Mouse (Mus musculus): ENCODE results near the gene Fcer1g. TPM values are rescaled to one million over a fixed set of nuclear protein-coding genes. Genes with fewer than 3 reads are reported as not detected.

Gene Fcer1g
- polyA plus RNA-seq, 1 experiment from 2014 or later: 83.6 TPM

- Histone ChIP-seq H3K4me3 (ENCODE audit: low read depth, low read length) (no peak overlapping the region), H3K9ac (ENCODE audit: low read depth, low read length) (no peak overlapping the region), H3K27ac (ENCODE audit: low read depth, low read length) (no peak overlapping the region), H3K4me1 (replicated peaks; ENCODE audit: control insufficient read depth, insufficient read depth, low read length) (0 out of 2 replicates have a peak, but pooled peaks cover 1% of the 10 kb centered on the region), H3K27me3 (replicated peaks; ENCODE audit: control insufficient read depth, insufficient read depth, low read length) (no peaks in the 10 kb centered on the region; the same call in 1 of the 2 replicates), H3K4me2 (no peak overlapping the region), H3K9me3 (ENCODE audit: control insufficient read depth, low read length) (no peaks in the 10 kb centered on the region), H3K36me3 (ENCODE audit: control insufficient read depth, insufficient read depth, low read length) (no peaks in the 10 kb centered on the region)
- 57% methylated on average over 7 of the region's 7 CpGs for WGBS
- ATAC-seq (replicated peaks; ENCODE audit: low FRiP score) (no peak; the same call in 1 of the 2 replicates), DNase-seq (ENCODE audit: low spot score) (no peak)
These were observed 29.9 kb downstream of the Fcer1g start for GRCm38 (mm10) chr1:171204249-171204644.

- H3K9me3 ChIP-seq (ENCODE audit: control insufficient read depth, low read length): no peaks in the 10 kb centered on the region
- H3K36me3 ChIP-seq (ENCODE audit: control insufficient read depth, insufficient read depth, low read length): no peaks in the 10 kb centered on the region
- no peak for ATAC-seq (replicated peaks; ENCODE audit: low FRiP score)
- H3K4me3 ChIP-seq (ENCODE audit: low read depth, low read length): no peak overlapping the region
- 48% methylated on average over 11 of the region's 11 CpGs for WGBS
- no peaks in the 10 kb centered on the region for H3K4me1 ChIP-seq (replicated peaks; ENCODE audit: control insufficient read depth, insufficient read depth, low read length)
- no peak overlapping the region for H3K4me2 ChIP-seq
- no peak for DNase-seq (ENCODE audit: low spot score)
- H3K27me3 ChIP-seq (replicated peaks; ENCODE audit: control insufficient read depth, insufficient read depth, low read length): no peaks in the 10 kb centered on the region; the same call in 1 of the 2 replicates
- no peak overlapping the region for H3K9ac ChIP-seq (ENCODE audit: low read depth, low read length)
- H3K27ac ChIP-seq (ENCODE audit: low read depth, low read length): 0 out of 2 replicates have a peak overlapping the region, but pooled peaks have one; percentile 0
These were observed 30.5 kb downstream of the Fcer1g start for GRCm38 (mm10) chr1:171203471-171204248.

GRCm38 (mm10) chr1:171200769-171201168, 33.4 kb downstream of the Fcer1g start:
- ATAC-seq (replicated peaks; ENCODE audit: low FRiP score) (no peak), DNase-seq (ENCODE audit: low spot score) (no peak)
- WGBS: 89% methylated on average over 1 of the region's 1 CpGs
- Histone ChIP-seq H3K4me1 (replicated peaks; ENCODE audit: control insufficient read depth, insufficient read depth, low read length) (no peaks in the 10 kb centered on the region), H3K9ac (ENCODE audit: low read depth, low read length) (no peak overlapping the region), H3K27me3 (replicated peaks; ENCODE audit: control insufficient read depth, insufficient read depth, low read length) (peaks cover 11% of the 10 kb centered on the region), H3K36me3 (ENCODE audit: control insufficient read depth, insufficient read depth, low read length) (no peaks in the 10 kb centered on the region), H3K4me2 (no peak overlapping the region), H3K9me3 (ENCODE audit: control insufficient read depth, low read length) (no peaks in the 10 kb centered on the region), H3K27ac (ENCODE audit: low read depth, low read length) (no peak overlapping the region), H3K4me3 (ENCODE audit: low read depth, low read length) (no peak overlapping the region)

- Histone ChIP-seq H3K27me3 (replicated peaks; ENCODE audit: control insufficient read depth, insufficient read depth, low read length) (peaks cover 24% of the 10 kb centered on the region), H3K9ac (ENCODE audit: low read depth, low read length) (no peak overlapping the region), H3K4me2 (no peak overlapping the region), H3K36me3 (ENCODE audit: control insufficient read depth, insufficient read depth, low read length) (no peaks in the 10 kb centered on the region), H3K27ac (ENCODE audit: low read depth, low read length) (no peak overlapping the region), H3K9me3 (ENCODE audit: control insufficient read depth, low read length) (no peaks in the 10 kb centered on the region), H3K4me1 (replicated peaks; ENCODE audit: control insufficient read depth, insufficient read depth, low read length) (no peaks in the 10 kb centered on the region), H3K4me3 (ENCODE audit: low read depth, low read length) (no peak overlapping the region)
- DNase-seq (ENCODE audit: low spot score) (no peak), ATAC-seq (replicated peaks; ENCODE audit: low FRiP score) (no peak)
- whole genome bisulfite sequencing: 40% methylated on average over 1 of the region's 1 CpGs
These were observed 34.6 kb downstream of the Fcer1g start for GRCm38 (mm10) chr1:171199532-171199931.

GRCm38 (mm10) chr1:171195887-171196397, 38.2 kb downstream of the Fcer1g start, which contains the start of gene Pcp4l1:
Pcp4l1 (minus strand) TSS chr1:171196268.
- H3K27me3 ChIP-seq (replicated peaks; ENCODE audit: control insufficient read depth, insufficient read depth, low read length): peaks cover 50% of the 10 kb centered on the region
- peaks cover 6% of the 10 kb centered on the region for H3K4me1 ChIP-seq (replicated peaks; ENCODE audit: control insufficient read depth, insufficient read depth, low read length)
- peak within 1 kb of the TSS; percentile 43 for H3K4me3 ChIP-seq (ENCODE audit: low read depth, low read length)
- no peak within 1 kb of the TSS for H3K27ac ChIP-seq (ENCODE audit: low read depth, low read length)
- H3K9me3 ChIP-seq (ENCODE audit: control insufficient read depth, low read length): no peaks in the 10 kb centered on the region
- no peaks in the 10 kb centered on the region for H3K36me3 ChIP-seq (ENCODE audit: control insufficient read depth, insufficient read depth, low read length)
- 1% methylated on average over 33 of the region's 33 CpGs for WGBS
- H3K4me2 ChIP-seq: peak within 1 kb of the TSS; percentile 75
- ATAC-seq (replicated peaks; ENCODE audit: low FRiP score): peak; percentile 67
- no peak within 1 kb of the TSS for H3K9ac ChIP-seq (ENCODE audit: low read depth, low read length)
- peak; percentile 48 for DNase-seq (ENCODE audit: low spot score)

- Histone ChIP-seq H3K27ac (ENCODE audit: low read depth, low read length) (no peak overlapping the region), H3K4me1 (replicated peaks; ENCODE audit: control insufficient read depth, insufficient read depth, low read length) (peaks cover 6% of the 10 kb centered on the region)
These were observed 38.9 kb downstream of the Fcer1g start for GRCm38 (mm10) chr1:171195046-171195822.

DNA sequence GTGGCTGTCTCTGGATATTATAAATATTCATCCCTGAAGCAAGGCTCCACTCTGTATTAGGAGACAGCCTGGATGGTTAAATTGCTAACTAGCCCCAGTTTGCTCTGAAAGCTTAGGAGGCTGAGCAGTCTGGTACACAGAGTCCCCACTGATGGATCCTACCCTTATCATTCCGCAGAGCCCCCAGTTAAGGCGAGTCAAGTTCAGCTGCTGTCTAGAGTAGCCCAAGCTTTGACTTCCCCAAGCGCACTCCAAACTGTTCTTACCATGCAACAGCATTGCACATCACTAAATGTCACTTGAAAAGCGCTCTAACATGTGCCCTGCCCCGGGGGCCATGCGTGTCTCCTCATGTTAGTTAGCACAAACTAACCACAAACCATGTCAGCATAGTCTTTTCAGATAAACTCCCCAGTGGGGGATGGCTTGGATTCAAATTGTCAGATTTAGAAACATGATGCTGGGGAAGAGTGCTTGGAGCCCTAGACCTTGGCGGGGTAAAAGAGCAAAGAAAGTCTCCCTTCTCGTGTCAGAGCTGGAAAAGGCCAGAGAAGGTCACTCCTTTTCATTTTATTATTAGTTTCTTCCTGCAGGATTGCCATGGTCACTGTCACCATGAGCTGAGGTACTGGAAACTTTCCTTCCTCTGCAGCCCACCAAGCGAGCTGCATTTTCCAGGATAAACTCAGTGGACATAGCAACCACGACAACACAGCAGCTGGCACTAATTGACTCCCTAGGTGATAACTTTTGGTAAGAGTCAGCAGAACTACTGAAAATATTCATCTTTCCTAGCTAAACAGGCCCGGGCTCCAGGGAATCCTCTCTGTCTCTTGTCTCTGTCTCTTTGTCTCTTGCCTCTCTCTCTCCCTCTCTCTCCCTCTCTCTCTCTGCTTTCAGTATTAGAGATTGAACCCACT, 40.0 kb downstream of the Fcer1g start:
- DNase-seq (ENCODE audit: low spot score): no peak
- Histone ChIP-seq H3K4me3 (ENCODE audit: low read depth, low read length) (no peak overlapping the region), H3K36me3 (ENCODE audit: control insufficient read depth, insufficient read depth, low read length) (no peaks in the 10 kb centered on the region), H3K4me1 (replicated peaks; ENCODE audit: control insufficient read depth, insufficient read depth, low read length) (peaks cover 11% of the 10 kb centered on the region), H3K27me3 (replicated peaks; ENCODE audit: control insufficient read depth, insufficient read depth, low read length) (peaks cover 50% of the 10 kb centered on the region), H3K9me3 (ENCODE audit: control insufficient read depth, low read length) (no peaks in the 10 kb centered on the region), H3K27ac (ENCODE audit: low read depth, low read length) (no peak overlapping the region), H3K4me2 (no peak overlapping the region; the same call in 1 of the 2 replicates), H3K9ac (ENCODE audit: low read depth, low read length) (no peak overlapping the region)
- 30% methylated on average over 11 of the region's 11 CpGs for WGBS
- ATAC-seq (replicated peaks; ENCODE audit: low FRiP score): no peak

More at GRCm38 (mm10) chr1:171195046-171195822, 38.9 kb downstream of the Fcer1g start:
- WGBS: 7% methylated on average over 20 of the region's 20 CpGs
- DNase-seq (ENCODE audit: low spot score) (no peak), ATAC-seq (replicated peaks; ENCODE audit: low FRiP score) (no peak)
- no peaks in the 10 kb centered on the region for H3K36me3 ChIP-seq (ENCODE audit: control insufficient read depth, insufficient read depth, low read length)
- no peaks in the 10 kb centered on the region for H3K9me3 ChIP-seq (ENCODE audit: control insufficient read depth, low read length)
- peak overlapping the region; percentile 43 for H3K4me3 ChIP-seq (ENCODE audit: low read depth, low read length)
- H3K27me3 ChIP-seq (replicated peaks; ENCODE audit: control insufficient read depth, insufficient read depth, low read length): peaks cover 50% of the 10 kb centered on the region
- H3K9ac ChIP-seq (ENCODE audit: low read depth, low read length): no peak overlapping the region
- H3K4me2 ChIP-seq: peak overlapping the region; percentile 75

Data from liver, embryonic 11.5 days (tissue).